Mouse (Mus musculus): ENCODE measurements at regions not wholly inside any gene's neighbourhood (a gene's known extent, or its start where the extent isn't known, plus 50 kb on each side); places are given as distances from the start of the nearest gene placed in this dataset.

- TF ChIP-seq CTCF (IDR thresholded peaks at IDR 0.05; ENCODE audit: low read depth) = no peak
- TF ChIP-seq EP300 (IDR thresholded peaks at IDR 0.05; ENCODE audit: low read depth) = no peak
Measured at GRCm38 (mm10) chr14:28802126-28802525, 215.9 kb upstream of the Lrtm1 start.
